Mouse (Mus musculus) spleen, postnatal 10 days (tissue): Measurements from ENCODE around the gene Scn5a.

Experiments
- DNase-seq, 2 experiments: peaks; one replicate each; pipeline ENCODE4 v3.0.0; 2021 to 2022; ENCODE audit warnings: low spot score in 2 of 2

Gene Scn5a

GRCm38 (mm10) chr9:119460410-119460809 lies 118.4 kb downstream of the Scn5a start:
- DNase-seq: peak; percentile 47 to 77

DNA sequence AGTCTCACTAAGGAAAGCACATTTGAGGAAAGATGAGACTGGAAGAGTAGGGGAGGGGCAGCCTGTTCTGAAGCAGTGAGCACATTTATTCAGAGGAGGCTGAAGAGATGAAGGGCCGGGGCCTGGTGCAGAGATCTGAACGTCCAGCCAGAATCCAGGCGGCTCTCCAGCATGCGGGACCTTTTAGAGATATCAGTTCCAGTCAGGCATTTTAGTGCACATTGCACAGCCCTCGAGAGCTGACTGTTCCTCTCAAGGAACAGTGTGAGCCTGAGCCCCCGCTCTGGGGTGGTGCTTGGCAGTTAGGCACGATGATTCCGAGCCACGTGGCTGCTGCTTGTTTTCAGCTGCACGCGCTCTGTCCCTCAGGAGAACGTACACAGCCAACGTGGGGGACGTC lies 121.7 kb downstream of the Scn5a start:
- DNase-seq: no peak

GRCm38 (mm10) chr9:119455967-119456366 lies 122.8 kb downstream of the Scn5a start:
- DNase-seq: no peak

DNA sequence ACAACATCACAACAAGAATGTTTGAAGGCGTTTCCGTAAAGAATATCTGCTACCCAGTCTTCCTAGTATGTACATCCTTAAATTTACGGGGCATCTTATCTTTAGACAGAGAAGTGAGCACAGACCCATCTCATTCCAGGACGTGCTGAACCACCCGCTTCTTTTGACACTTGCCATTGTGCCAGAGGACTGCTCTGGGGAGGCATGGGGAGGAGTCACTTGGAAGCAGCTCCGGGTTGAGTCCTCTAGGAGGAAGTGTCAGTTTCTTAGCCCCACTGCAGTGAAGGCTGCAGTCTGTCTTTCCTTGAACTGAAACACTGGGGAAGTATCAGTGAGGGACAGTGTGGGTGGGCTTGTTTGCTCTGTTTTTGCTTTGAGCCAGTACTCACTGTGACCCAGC lies 133.1 kb downstream of the Scn5a start:
- no peak for DNase-seq

- peak; percentile 87 to 96 for DNase-seq
These were observed 133.9 kb downstream of the Scn5a start, which contains the start of gene Exog for GRCm38 (mm10) chr9:119444738-119445429. TSS of gene Exog (plus strand) at chr9:119444943.

DNA sequence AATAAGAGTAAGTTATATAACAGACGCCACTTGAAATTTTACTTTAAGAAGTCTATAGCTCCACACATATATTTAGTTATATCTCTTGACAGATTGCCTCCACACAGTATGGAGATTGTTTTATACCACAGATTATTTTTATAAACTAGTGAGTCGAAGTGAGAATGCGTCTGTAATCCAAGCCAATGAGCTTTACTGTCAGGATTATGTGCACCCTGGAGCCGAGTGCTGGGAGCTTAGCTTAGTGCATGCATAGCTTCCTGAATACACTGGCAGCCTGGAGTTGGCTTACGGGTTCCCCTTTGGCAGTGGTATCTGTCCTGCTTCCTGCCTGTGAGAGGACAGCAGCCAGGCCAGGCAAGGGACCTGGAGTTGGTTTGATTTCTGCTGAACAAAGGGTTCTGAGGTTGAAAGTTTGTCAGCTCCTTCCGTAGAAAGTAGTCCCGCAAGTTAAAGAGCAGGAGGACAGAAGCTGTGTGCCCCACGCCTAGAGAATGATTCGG lies 140.3 kb downstream of the Scn5a start:
- no peak for DNase-seq

GRCm38 (mm10) chr9:119438065-119438464 lies 140.8 kb downstream of the Scn5a start:
- DNase-seq: no peak

DNA sequence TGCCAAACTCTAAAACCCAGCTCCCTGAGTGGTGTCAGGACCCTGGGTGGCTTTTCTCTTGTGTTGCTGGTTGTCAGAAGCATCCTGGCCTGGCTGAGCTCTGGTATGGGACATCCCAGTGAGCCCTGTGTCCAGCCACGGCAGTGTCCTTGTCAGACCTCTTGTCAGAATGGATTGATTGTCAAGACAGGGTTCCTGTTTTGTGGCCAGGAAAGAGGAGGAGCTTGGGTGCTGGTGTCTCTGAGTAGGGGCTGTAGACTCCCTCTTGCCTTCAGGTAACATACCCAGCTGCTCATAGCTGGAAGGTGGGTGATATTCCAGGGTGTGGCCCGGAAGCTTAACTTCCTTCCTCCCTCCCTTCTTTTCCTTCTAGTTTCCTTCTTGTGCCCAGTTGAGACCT lies 143.0 kb downstream of the Scn5a start:
- no peak for DNase-seq
